10 mouse cellular contexts compared by ENCODE assay signal in genomic region chr10:80072623-80073489, GRCm38 (mm10). TPM values are rescaled to one million over a fixed set of nuclear protein-coding genes. Genes with fewer than 3 reads are reported as not detected.
DNase-seq lines count a peak whose midpoint lies in the region; ATAC-seq lines count a peak whose summit lies in the region.
"Had no signal": no experiment of that assay in that cellular context is flagged by ENCODE, and none has a peak within 500 bp of the region (broad histone marks: within the 10 kb centered on the region; RNA-seq: fewer than 3 reads in every experiment).

No protein-coding gene starts in this region.

- H3K9me3 ChIP-seq in heart, embryonic 10.5 days = no peaks in the 10 kb centered on the region
- H3K9me3 ChIP-seq in neural tube, embryonic 14.5 days (ENCODE audit: control insufficient read depth, low read length) = no peaks in the 10 kb centered on the region
- H3K9me3 ChIP-seq in neural tube, embryonic 15.5 days (replicated peaks) = no peaks in the 10 kb centered on the region

- H3K4me3 ChIP-seq in heart, embryonic 10.5 days = no peak overlapping the region
- no peak overlapping the region for H3K4me3 ChIP-seq in neural tube, embryonic 14.5 days (ENCODE audit: low read depth, low read length)
- H3K4me3 ChIP-seq in neural tube, embryonic 15.5 days (replicated peaks) = no peak overlapping the region

- H3K36me3 ChIP-seq in heart, embryonic 10.5 days = peaks cover 22% of the 10 kb centered on the region
- H3K36me3 ChIP-seq in neural tube, embryonic 14.5 days (ENCODE audit: control insufficient read depth, insufficient read depth, low read length) = no peaks in the 10 kb centered on the region
- H3K36me3 ChIP-seq in neural tube, embryonic 15.5 days = peaks cover 6% of the 10 kb centered on the region; the same call in 1 of the 2 replicates

- no peak overlapping the region for H3K4me2 ChIP-seq in neural tube, embryonic 14.5 days (ENCODE audit: low read depth, low read length)
- H3K4me2 ChIP-seq in neural tube, embryonic 15.5 days = no peak overlapping the region

- H3K4me1 ChIP-seq in heart, embryonic 10.5 days = peaks cover 61% of the 10 kb centered on the region
- H3K4me1 ChIP-seq in neural tube, embryonic 14.5 days (ENCODE audit: control insufficient read depth, insufficient read depth, low read length) = no peaks in the 10 kb centered on the region
- H3K4me1 ChIP-seq in neural tube, embryonic 15.5 days = peaks cover 25% of the 10 kb centered on the region

- intact Hi-C loops in heart, postnatal 25 days (cut with DNase I) = loop anchor here (5.0 kb wide), 1 partner anchor 39 kb away; no protein-coding TSS in a partner anchor

- H3K9ac ChIP-seq in neural tube, embryonic 14.5 days (replicated peaks; ENCODE audit: low read depth, low read length) = 0 out of 2 replicates have a peak overlapping the region, but pooled peaks have one; percentile 28
- H3K9ac ChIP-seq in neural tube, embryonic 15.5 days (replicated peaks) = no peak overlapping the region

- no peak for DNase-seq in heart, embryonic 10.5 days (ENCODE audit: low spot score)
- no peak for DNase-seq in heart, postnatal 25 days (ENCODE audit: low spot score)
- peak; percentile 60 for DNase-seq in kidney, postnatal 14 days
- no peak for DNase-seq in frontal cortex, postnatal 14 days (ENCODE audit: low spot score in 2 of 2)
- no peak for DNase-seq in left cerebral cortex, adult 9 months (ENCODE audit: low spot score in 2 of 2)
- DNase-seq: embryo, embryonic 11 days had no signal

- ATAC-seq in neural tube, embryonic 14.5 days (ENCODE audit: low read depth) = no peak
- no peak for ATAC-seq in neural tube, embryonic 15.5 days (ENCODE audit: low FRiP score)
- no peak for ATAC-seq in megakaryocyte-erythroid progenitor cell, adult 5-6 weeks (replicated peaks; ENCODE audit: low FRiP score, low TSS enrichment, poor library complexity, severe bottlenecking)
- ATAC-seq: inflammation-experienced regulatory T-cells, adult 6 months had no signal

- peak overlapping the region; percentile 85; the same call in 1 of the 2 replicates for H3K27ac ChIP-seq in heart, embryonic 10.5 days
- H3K27ac ChIP-seq in neural tube, embryonic 14.5 days (ENCODE audit: low read depth, low read length) = no peak overlapping the region
- no peak overlapping the region for H3K27ac ChIP-seq in neural tube, embryonic 15.5 days (replicated peaks)

- H3K27me3 ChIP-seq in heart, embryonic 10.5 days (ENCODE audit: insufficient read depth, poor library complexity, severe bottlenecking) = no peaks in the 10 kb centered on the region
- H3K27me3 ChIP-seq in neural tube, embryonic 14.5 days (ENCODE audit: control insufficient read depth, insufficient read depth, low read length) = no peaks in the 10 kb centered on the region
- H3K27me3 ChIP-seq in neural tube, embryonic 15.5 days (replicated peaks) = no peaks in the 10 kb centered on the region

- 80% methylated on average over 20 of the region's 20 CpGs for WGBS in heart, embryonic 10.5 days
- WGBS in neural tube, embryonic 14.5 days = 87% methylated on average over 20 of the region's 20 CpGs
- 85% methylated on average over 20 of the region's 20 CpGs for WGBS in neural tube, embryonic 15.5 days

RNA-seq across cellular contexts. Expression of gene Gpx4, which starts 25.9 kb away (rescaled TPM):
- polyA plus RNA-seq in heart, embryonic 10.5 days (2016; fragmentation: Nextera tagmentation; extraction: Ambion mirVana) = 767 and 797 TPM in 2 replicates
- total RNA-seq in heart, postnatal 25 days (2021) = 100 to 1,000 TPM; 691 to 812 TPM
- polyA plus RNA-seq in neural tube, embryonic 14.5 days (2014; fragmentation: Nextera tagmentation; extraction: Ambion mirVana) = 512 and 546 TPM in 2 replicates
- 559 and 600 TPM in 2 replicates for polyA plus RNA-seq in neural tube, embryonic 15.5 days (2015; fragmentation: Nextera tagmentation; extraction: Ambion mirVana)
- total RNA-seq in megakaryocyte-erythroid progenitor cell, adult 5-6 weeks (2014; fragmentation: Nextera tagmentation) = 566 and 603 TPM in 2 replicates
- 483 and 498 TPM in 2 replicates for total RNA-seq in megakaryocyte-erythroid progenitor cell, adult 5-6 weeks (2017)

RNA-seq across cellular contexts. Expression of gene Sbno2, which starts 32.5 kb away (rescaled TPM):
- 14.8 and 15.6 TPM in 2 replicates for polyA plus RNA-seq in heart, embryonic 10.5 days (2016; fragmentation: Nextera tagmentation; extraction: Ambion mirVana)
- total RNA-seq in heart, postnatal 25 days (2021) = 10 to 100 TPM; 11.0 to 11.6 TPM
- 12.9 and 13.3 TPM in 2 replicates for polyA plus RNA-seq in neural tube, embryonic 14.5 days (2014; fragmentation: Nextera tagmentation; extraction: Ambion mirVana)
- 11.7 and 12.8 TPM in 2 replicates for polyA plus RNA-seq in neural tube, embryonic 15.5 days (2015; fragmentation: Nextera tagmentation; extraction: Ambion mirVana)
- total RNA-seq in megakaryocyte-erythroid progenitor cell, adult 5-6 weeks (2014; fragmentation: Nextera tagmentation) = 34.4 and 39.7 TPM in 2 replicates
- total RNA-seq in megakaryocyte-erythroid progenitor cell, adult 5-6 weeks (2017) = 12.1 and 12.9 TPM in 2 replicates

RNA-seq across cellular contexts. Expression of gene Polr2e, which starts 33.3 kb away (rescaled TPM):
- 181 and 233 TPM in 2 replicates for polyA plus RNA-seq in heart, embryonic 10.5 days (2016; fragmentation: Nextera tagmentation; extraction: Ambion mirVana)
- 10 to 100 TPM; 79.3 to 81.2 TPM for total RNA-seq in heart, postnatal 25 days (2021)
- polyA plus RNA-seq in neural tube, embryonic 14.5 days (2014; fragmentation: Nextera tagmentation; extraction: Ambion mirVana) = 138 and 145 TPM in 2 replicates
- 134 and 148 TPM in 2 replicates for polyA plus RNA-seq in neural tube, embryonic 15.5 days (2015; fragmentation: Nextera tagmentation; extraction: Ambion mirVana)
- total RNA-seq in megakaryocyte-erythroid progenitor cell, adult 5-6 weeks (2014; fragmentation: Nextera tagmentation) = 145 and 157 TPM in 2 replicates
- total RNA-seq in megakaryocyte-erythroid progenitor cell, adult 5-6 weeks (2017) = 142 and 150 TPM in 2 replicates

RNA-seq across cellular contexts. Expression of gene Stk11, which starts 42.7 kb away (rescaled TPM):
- 12.4 and 17.8 TPM in 2 replicates for polyA plus RNA-seq in heart, embryonic 10.5 days (2016; fragmentation: Nextera tagmentation; extraction: Ambion mirVana)
- total RNA-seq in heart, postnatal 25 days (2021) = 100 to 1,000 TPM; 133 to 138 TPM
- 21.3 and 26.0 TPM in 2 replicates for polyA plus RNA-seq in neural tube, embryonic 14.5 days (2014; fragmentation: Nextera tagmentation; extraction: Ambion mirVana)
- 16.9 and 17.3 TPM in 2 replicates for polyA plus RNA-seq in neural tube, embryonic 15.5 days (2015; fragmentation: Nextera tagmentation; extraction: Ambion mirVana)
- total RNA-seq in megakaryocyte-erythroid progenitor cell, adult 5-6 weeks (2014; fragmentation: Nextera tagmentation) = 152 and 213 TPM in 2 replicates
- total RNA-seq in megakaryocyte-erythroid progenitor cell, adult 5-6 weeks (2017) = 116 and 174 TPM in 2 replicates

RNA-seq across cellular contexts. Expression of gene Arhgap45, which starts 56.4 kb away (rescaled TPM):
- 12.0 and 16.7 TPM in 2 replicates for polyA plus RNA-seq in heart, embryonic 10.5 days (2016; fragmentation: Nextera tagmentation; extraction: Ambion mirVana)
- total RNA-seq in heart, postnatal 25 days (2021) = 1 to 10 TPM; 4.7 to 4.9 TPM
- 0.83 and 1.8 TPM in 2 replicates for polyA plus RNA-seq in neural tube, embryonic 14.5 days (2014; fragmentation: Nextera tagmentation; extraction: Ambion mirVana)
- polyA plus RNA-seq in neural tube, embryonic 15.5 days (2015; fragmentation: Nextera tagmentation; extraction: Ambion mirVana) = 2.0 and 13.7 TPM in 2 replicates
- total RNA-seq in megakaryocyte-erythroid progenitor cell, adult 5-6 weeks (2014; fragmentation: Nextera tagmentation) = 76.2 and 103 TPM in 2 replicates
- 52.8 and 64.4 TPM in 2 replicates for total RNA-seq in megakaryocyte-erythroid progenitor cell, adult 5-6 weeks (2017)
